Mouse (Mus musculus): ENCODE results near the gene Ugt1a1. TPM values are rescaled to one million over a fixed set of nuclear protein-coding genes. Genes with fewer than 3 reads are reported as not detected.

The Ugt1a1 gene
- total and polyA plus RNA-seq, 2 experiments from 2014 or later = 0.07 TPM; not detected in 1

GRCm38 (mm10) chr1:88268070-88268469 is 56.3 kb downstream of the Ugt1a1 start:
- peaks cover 88% of the 10 kb centered on the region for H3K36me3 ChIP-seq (replicated peaks; ENCODE audit: control insufficient read depth, insufficient read depth, low read length)

More at GRCm38 (mm10) chr1:88268070-88268469, 56.3 kb downstream of the Ugt1a1 start:
- ATAC-seq (ENCODE audit: insufficient read depth, low read depth) (no peak), DNase-seq (ENCODE audit: low spot score) (no peak)
- 80% methylated on average over 6 of the region's 6 CpGs for WGBS
- Histone ChIP-seq H3K4me3 (ENCODE audit: low read depth, low read length) (no peak overlapping the region), H3K27ac (ENCODE audit: low read depth) (no peak overlapping the region), H3K9me3 (replicated peaks; ENCODE audit: control insufficient read depth, low read length) (no peaks in the 10 kb centered on the region), H3K27me3 (ENCODE audit: control insufficient read depth, insufficient read depth, low read length) (no peaks in the 10 kb centered on the region), H3K4me1 (ENCODE audit: control insufficient read depth, insufficient read depth) (no peaks in the 10 kb centered on the region), H3K9ac (replicated peaks; ENCODE audit: low read depth, low read length) (no peak overlapping the region), H3K4me2 (ENCODE audit: low read depth, low read length) (no peak overlapping the region)
- no peak for TF ChIP-seq CTCF (IDR thresholded peaks at IDR 0.05; ENCODE audit: low read depth)
- TF ChIP-seq EP300 (IDR thresholded peaks at IDR 0.05; ENCODE audit: low read depth) = no peak

Other genes starting within 250 kb of the Ugt1a1 start
- gene Usp40, start 203.4 kb upstream of the Ugt1a1 start, total RNA-seq (2014; rRNA removed; ENCODE audit: low replicate concordance) = 27.4 and 33.5 TPM in 2 replicates
- 15.7 and 18.6 TPM in 2 replicates for gene Usp40, start 203.4 kb upstream of the Ugt1a1 start, polyA plus RNA-seq (2015; fragmentation: Nextera tagmentation; extraction: Ambion mirVana)
- gene Ugt1a10, start 156.6 kb upstream of the Ugt1a1 start, total RNA-seq (2014; rRNA removed; ENCODE audit: low replicate concordance) = not detected in 2 replicates
- gene Ugt1a10, start 156.6 kb upstream of the Ugt1a1 start, polyA plus RNA-seq (2015; fragmentation: Nextera tagmentation; extraction: Ambion mirVana) = not detected in 2 replicates
- not detected in 2 replicates for gene Ugt1a9, start 141.2 kb upstream of the Ugt1a1 start, total RNA-seq (2014; rRNA removed; ENCODE audit: low replicate concordance)
- not detected in 2 replicates for gene Ugt1a9, start 141.2 kb upstream of the Ugt1a1 start, polyA plus RNA-seq (2015; fragmentation: Nextera tagmentation; extraction: Ambion mirVana)
- gene Ugt1a8, start 124.1 kb upstream of the Ugt1a1 start, total RNA-seq (2014; rRNA removed; ENCODE audit: low replicate concordance) = not detected in 2 replicates
- not detected in 2 replicates for gene Ugt1a8, start 124.1 kb upstream of the Ugt1a1 start, polyA plus RNA-seq (2015; fragmentation: Nextera tagmentation; extraction: Ambion mirVana)
- gene Ugt1a7c, start 116.9 kb upstream of the Ugt1a1 start, total RNA-seq (2014; rRNA removed; ENCODE audit: low replicate concordance) = 0.73 and 0.99 TPM in 2 replicates
- gene Ugt1a7c, start 116.9 kb upstream of the Ugt1a1 start, polyA plus RNA-seq (2015; fragmentation: Nextera tagmentation; extraction: Ambion mirVana) = 1.8 and 1.9 TPM in 2 replicates
- gene Ugt1a6b, start 108.7 kb upstream of the Ugt1a1 start, total RNA-seq (2014; rRNA removed; ENCODE audit: low replicate concordance) = 0.19 and 0.27 TPM in 2 replicates
- gene Ugt1a6b, start 108.7 kb upstream of the Ugt1a1 start, polyA plus RNA-seq (2015; fragmentation: Nextera tagmentation; extraction: Ambion mirVana) = 0.14 TPM in 1 of 2 replicates, not detected in the other
- gene Ugt1a6a, start 77.2 kb upstream of the Ugt1a1 start, total RNA-seq (2014; rRNA removed; ENCODE audit: low replicate concordance) = 1.9 and 2.2 TPM in 2 replicates
- 0.66 and 1.0 TPM in 2 replicates for gene Ugt1a6a, start 77.2 kb upstream of the Ugt1a1 start, polyA plus RNA-seq (2015; fragmentation: Nextera tagmentation; extraction: Ambion mirVana)
- not detected in 2 replicates for gene Ugt1a5, start 45.9 kb upstream of the Ugt1a1 start, total RNA-seq (2014; rRNA removed; ENCODE audit: low replicate concordance)
- gene Ugt1a5, start 45.9 kb upstream of the Ugt1a1 start, polyA plus RNA-seq (2015; fragmentation: Nextera tagmentation; extraction: Ambion mirVana) = not detected in 2 replicates
- not detected in 2 replicates for gene Ugt1a2, start 11.4 kb upstream of the Ugt1a1 start, total RNA-seq (2014; rRNA removed; ENCODE audit: low replicate concordance)
- gene Ugt1a2, start 11.4 kb upstream of the Ugt1a1 start, polyA plus RNA-seq (2015; fragmentation: Nextera tagmentation; extraction: Ambion mirVana) = not detected in 2 replicates
- gene Dnajb3, start 6.2 kb upstream of the Ugt1a1 start, total RNA-seq (2014; rRNA removed; ENCODE audit: low replicate concordance) = 0.46 and 3.8 TPM in 2 replicates
- 2.7 and 3.2 TPM in 2 replicates for gene Dnajb3, start 6.2 kb upstream of the Ugt1a1 start, polyA plus RNA-seq (2015; fragmentation: Nextera tagmentation; extraction: Ambion mirVana)
- not detected in 2 replicates for gene Mroh2a, start 15.0 kb downstream of the Ugt1a1 start, total RNA-seq (2014; rRNA removed; ENCODE audit: low replicate concordance)
- gene Mroh2a, start 15.0 kb downstream of the Ugt1a1 start, polyA plus RNA-seq (2015; fragmentation: Nextera tagmentation; extraction: Ambion mirVana) = 0.08 and 0.23 TPM in 2 replicates
- gene Hjurp, start 65.7 kb downstream of the Ugt1a1 start, total RNA-seq (2014; rRNA removed; ENCODE audit: low replicate concordance) = 95.2 and 97.3 TPM in 2 replicates
- 28.0 and 29.3 TPM in 2 replicates for gene Hjurp, start 65.7 kb downstream of the Ugt1a1 start, polyA plus RNA-seq (2015; fragmentation: Nextera tagmentation; extraction: Ambion mirVana)
- not detected in 2 replicates for gene Trpm8, start 65.7 kb downstream of the Ugt1a1 start, total RNA-seq (2014; rRNA removed; ENCODE audit: low replicate concordance)
- not detected in 2 replicates for gene Trpm8, start 65.7 kb downstream of the Ugt1a1 start, polyA plus RNA-seq (2015; fragmentation: Nextera tagmentation; extraction: Ambion mirVana)
- 0.50 TPM in 1 of 2 replicates, not detected in the other for gene Spp2, start 195.0 kb downstream of the Ugt1a1 start, total RNA-seq (2014; rRNA removed; ENCODE audit: low replicate concordance)
- gene Spp2, start 195.0 kb downstream of the Ugt1a1 start, polyA plus RNA-seq (2015; fragmentation: Nextera tagmentation; extraction: Ambion mirVana) = 0.16 TPM in 1 of 2 replicates, not detected in the other